Mouse (Mus musculus) neural tube, embryonic 15.5 days (tissue): Measurements from ENCODE around the gene Sys1. TPM values are rescaled to one million over a fixed set of nuclear protein-coding genes. Genes with fewer than 3 reads are reported as not detected.

Source experiments
- ATAC-seq: fragments of 200-750 bp; cut with Nextera tagmentation; 2 replicates; pipeline ENCODE4 v1.8.0; 2017; ENCODE audit warnings: mild to moderate bottlenecking, moderate TSS enrichment, moderate library complexity; ENCODE audit not compliant: low FRiP score
- H3K27ac ChIP-seq: fragments of 300-500 bp; sonication (generic); replicated peaks from 2 replicates; pipeline ENCODE4 v1.5.1; 2015; ENCODE audit warnings: mild to moderate bottlenecking, inconsistent platforms
- H3K27me3 ChIP-seq: fragments of 300-500 bp; sonication (generic); replicated peaks from 2 replicates; pipeline ENCODE4 v1.6.1; 2015; ENCODE audit warnings: inconsistent platforms
- H3K36me3 ChIP-seq: fragments of 300-500 bp; sonication (generic); 2 replicates; pipeline ENCODE4 v1.6.1; 2015; ENCODE audit warnings: inconsistent platforms
- H3K4me1 ChIP-seq: fragments of 300-500 bp; sonication (generic); 2 replicates; pipeline ENCODE4 v1.6.1; 2015; ENCODE audit warnings: inconsistent platforms
- H3K4me2 ChIP-seq: fragments of 300-500 bp; sonication (generic); 2 replicates; pipeline ENCODE4 v1.6.1; 2015; ENCODE audit warnings: inconsistent platforms, mild to moderate bottlenecking, moderate library complexity
- H3K4me3 ChIP-seq: fragments of 300-500 bp; sonication (generic); replicated peaks from 2 replicates; pipeline ENCODE4 v1.5.1; 2015; ENCODE audit warnings: mild to moderate bottlenecking, inconsistent platforms
- H3K9ac ChIP-seq: fragments of 300-500 bp; sonication (generic); replicated peaks from 2 replicates; pipeline ENCODE4 v1.6.1; 2015; ENCODE audit warnings: mild to moderate bottlenecking, inconsistent platforms
- H3K9me3 ChIP-seq: fragments of 300-500 bp; sonication (generic); replicated peaks from 2 replicates; pipeline ENCODE4 v1.6.1; 2016; ENCODE audit warnings: inconsistent platforms
- WGBS: fragments of 180-500 bp; shearing (Covaris S2); methylation state at CpG from one replicate; pipeline ENCODE4 v1.1.7; 2015; ENCODE audit warnings: mixed read lengths; 5-methylcytosine and 5-hydroxymethylcytosine counted together
- polyA plus RNA-seq: library from polyadenylated mRNA; unstranded; fragments of >200 nt; fragmentation: Nextera tagmentation; extraction: Ambion mirVana; gene quantifications from 2 replicates; pipeline ENCODE4 v1.2.1, GENCODE M21; 2015

Sys1 gene
- polyA plus RNA-seq, 1 experiment from 2014 or later, result 92.7 TPM

- Histone ChIP-seq H3K4me3 (no peak overlapping the region), H3K27me3 (no peaks in the 10 kb centered on the region), H3K9me3 (no peaks in the 10 kb centered on the region), H3K27ac (no peak overlapping the region), H3K9ac (no peak overlapping the region), H3K4me1 (no peaks in the 10 kb centered on the region), H3K36me3 (no peaks in the 10 kb centered on the region), H3K4me2 (no peak overlapping the region)
- no peak for ATAC-seq
- 86% methylated on average over 5 of the region's 5 CpGs for WGBS
Measured at GRCm38 (mm10) chr2:164425401-164425800, 31.4 kb upstream of the Sys1 start.

- Histone ChIP-seq H3K9me3 (no peaks in the 10 kb centered on the region), H3K4me2 (no peak overlapping the region), H3K9ac (no peak overlapping the region), H3K27ac (no peak overlapping the region), H3K36me3 (no peaks in the 10 kb centered on the region), H3K4me1 (no peaks in the 10 kb centered on the region), H3K27me3 (no peaks in the 10 kb centered on the region), H3K4me3 (no peak overlapping the region)
- no peak for ATAC-seq
- 28% methylated on average over 12 of the region's 12 CpGs for WGBS
Measured at GRCm38 (mm10) chr2:164426121-164426520, 30.6 kb upstream of the Sys1 start.

- 0 out of 2 replicates have a peak, but pooled peaks cover 2% of the 10 kb centered on the region for H3K4me1 ChIP-seq
- no peak for ATAC-seq
- no peak overlapping the region for H3K4me3 ChIP-seq
- no peaks in the 10 kb centered on the region for H3K9me3 ChIP-seq
- H3K36me3 ChIP-seq, result no peaks in the 10 kb centered on the region
- 91% methylated on average over 5 of the region's 5 CpGs for WGBS
- no peak overlapping the region for H3K9ac ChIP-seq
- no peaks in the 10 kb centered on the region for H3K27me3 ChIP-seq
- no peak overlapping the region for H3K4me2 ChIP-seq
- no peak overlapping the region for H3K27ac ChIP-seq
Measured at GRCm38 (mm10) chr2:164426952-164427351, 29.8 kb upstream of the Sys1 start.

- Histone ChIP-seq H3K4me1 (peaks cover 2% of the 10 kb centered on the region; the same call in 1 of the 2 replicates), H3K4me3 (no peak overlapping the region), H3K36me3 (no peaks in the 10 kb centered on the region), H3K9ac (no peak overlapping the region), H3K27ac (no peak overlapping the region), H3K27me3 (no peaks in the 10 kb centered on the region), H3K9me3 (no peaks in the 10 kb centered on the region), H3K4me2 (no peak overlapping the region)
- ATAC-seq, result no peak
- 28% methylated on average over 5 of the region's 5 CpGs for WGBS
Measured at GRCm38 (mm10) chr2:164428451-164428850, 28.3 kb upstream of the Sys1 start.

GRCm38 (mm10) chr2:164429881-164430615, 26.7 kb upstream of the Sys1 start:
- Histone ChIP-seq H3K9me3 (no peaks in the 10 kb centered on the region), H3K4me3 (no peak overlapping the region), H3K4me2 (no peak overlapping the region), H3K4me1 (peaks cover 2% of the 10 kb centered on the region; the same call in 1 of the 2 replicates), H3K9ac (no peak overlapping the region), H3K27ac (no peak overlapping the region), H3K27me3 (no peaks in the 10 kb centered on the region), H3K36me3 (no peaks in the 10 kb centered on the region)
- ATAC-seq, result no peak
- 43% methylated on average over 15 of the region's 15 CpGs for WGBS

- no peak overlapping the region for H3K9ac ChIP-seq
- WGBS, result 18% methylated on average over 7 of the region's 7 CpGs
- no peak overlapping the region for H3K27ac ChIP-seq
- H3K4me2 ChIP-seq, result no peak overlapping the region
- H3K4me3 ChIP-seq, result no peak overlapping the region
- no peaks in the 10 kb centered on the region for H3K27me3 ChIP-seq
- no peaks in the 10 kb centered on the region for H3K9me3 ChIP-seq
- no peak for ATAC-seq
- H3K4me1 ChIP-seq, result peaks cover 2% of the 10 kb centered on the region; the same call in 1 of the 2 replicates
- H3K36me3 ChIP-seq, result no peaks in the 10 kb centered on the region
Measured at GRCm38 (mm10) chr2:164430697-164431096, 26.1 kb upstream of the Sys1 start.

GRCm38 (mm10) chr2:164431676-164432465, 24.9 kb upstream of the Sys1 start:
- H3K4me1 ChIP-seq, result peaks cover 2% of the 10 kb centered on the region; the same call in 1 of the 2 replicates
- 72% methylated on average over 9 of the region's 9 CpGs for WGBS
- H3K27me3 ChIP-seq, result no peaks in the 10 kb centered on the region
- H3K4me3 ChIP-seq, result no peak overlapping the region
- H3K27ac ChIP-seq, result no peak overlapping the region
- no peak overlapping the region for H3K4me2 ChIP-seq
- no peaks in the 10 kb centered on the region for H3K36me3 ChIP-seq
- no peak for ATAC-seq
- no peaks in the 10 kb centered on the region for H3K9me3 ChIP-seq
- H3K9ac ChIP-seq, result no peak overlapping the region

- no peaks in the 10 kb centered on the region for H3K27me3 ChIP-seq
- H3K4me3 ChIP-seq, result no peak overlapping the region
- H3K36me3 ChIP-seq, result no peaks in the 10 kb centered on the region
- peaks cover 2% of the 10 kb centered on the region; the same call in 1 of the 2 replicates for H3K4me1 ChIP-seq
- no peaks in the 10 kb centered on the region for H3K9me3 ChIP-seq
- WGBS, result 43% methylated on average over 22 of the region's 22 CpGs
- H3K9ac ChIP-seq, result no peak overlapping the region
- H3K27ac ChIP-seq, result no peak overlapping the region
- no peak for ATAC-seq
- no peak overlapping the region for H3K4me2 ChIP-seq
Measured at GRCm38 (mm10) chr2:164432541-164433191, 24.1 kb upstream of the Sys1 start.

GRCm38 (mm10) chr2:164433278-164433895, 23.4 kb upstream of the Sys1 start:
- 91% methylated on average over 9 of the region's 9 CpGs for WGBS
- Histone ChIP-seq H3K4me1 (peaks cover 2% of the 10 kb centered on the region; the same call in 1 of the 2 replicates), H3K4me3 (no peak overlapping the region), H3K9ac (no peak overlapping the region), H3K9me3 (no peaks in the 10 kb centered on the region), H3K27me3 (no peaks in the 10 kb centered on the region), H3K27ac (no peak overlapping the region), H3K4me2 (no peak overlapping the region), H3K36me3 (no peaks in the 10 kb centered on the region)
- ATAC-seq, result no peak

GRCm38 (mm10) chr2:164434681-164435080, 22.1 kb upstream of the Sys1 start:
- H3K4me3 ChIP-seq, result no peak overlapping the region
- H3K9me3 ChIP-seq, result no peaks in the 10 kb centered on the region
- WGBS, result 63% methylated on average over 3 of the region's 3 CpGs
- H3K9ac ChIP-seq, result no peak overlapping the region
- peaks cover 2% of the 10 kb centered on the region; the same call in 1 of the 2 replicates for H3K4me1 ChIP-seq
- no peaks in the 10 kb centered on the region for H3K27me3 ChIP-seq
- H3K36me3 ChIP-seq, result no peaks in the 10 kb centered on the region
- ATAC-seq, result no peak
- H3K27ac ChIP-seq, result no peak overlapping the region
- no peak overlapping the region for H3K4me2 ChIP-seq
